Mouse (Mus musculus) erythroid progenitor cell, adult 5-6 weeks (primary cell): ENCODE measurements at regions not wholly inside any gene's neighbourhood (a gene's known extent, or its start where the extent isn't known, plus 50 kb on each side); places are given as distances from the start of the nearest gene placed in this dataset.

ENCODE experiments used
- ATAC-seq: replicated peaks from 2 replicates; pipeline ENCODE4 v1.8.0; 2016; ENCODE audit warnings: moderate number of reproducible peaks, mild to moderate bottlenecking, moderate TSS enrichment, inconsistent platforms; ENCODE audit not compliant: poor library complexity, low FRiP score, severe bottlenecking

GRCm38 (mm10) chr2:3927853-3928252 is 89.7 kb upstream of the Frmd4a start:
- ATAC-seq: no peak

DNA sequence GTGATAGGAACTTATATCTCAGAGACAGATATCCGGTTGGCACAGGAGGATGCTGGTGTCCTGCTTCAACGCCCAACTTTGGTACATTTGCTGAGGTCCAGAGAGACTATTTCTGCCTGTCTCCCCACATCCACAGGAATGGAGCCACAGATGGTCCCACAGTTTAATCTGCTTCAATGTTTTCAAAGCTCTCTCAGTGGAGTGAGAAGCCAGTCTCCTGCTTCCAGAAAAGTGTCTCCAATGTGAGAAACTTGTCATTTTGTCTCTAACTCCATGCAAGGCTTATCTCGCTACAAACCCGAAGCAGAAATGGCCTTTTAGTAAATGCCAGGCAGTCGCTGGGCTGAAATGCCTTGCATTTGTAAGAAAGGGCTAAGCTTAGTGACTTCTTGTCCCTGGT is 86.9 kb upstream of the Frmd4a start:
- no peak for ATAC-seq

GRCm38 (mm10) chr2:3940786-3941185 is 76.7 kb upstream of the Frmd4a start:
- no peak for ATAC-seq

DNA sequence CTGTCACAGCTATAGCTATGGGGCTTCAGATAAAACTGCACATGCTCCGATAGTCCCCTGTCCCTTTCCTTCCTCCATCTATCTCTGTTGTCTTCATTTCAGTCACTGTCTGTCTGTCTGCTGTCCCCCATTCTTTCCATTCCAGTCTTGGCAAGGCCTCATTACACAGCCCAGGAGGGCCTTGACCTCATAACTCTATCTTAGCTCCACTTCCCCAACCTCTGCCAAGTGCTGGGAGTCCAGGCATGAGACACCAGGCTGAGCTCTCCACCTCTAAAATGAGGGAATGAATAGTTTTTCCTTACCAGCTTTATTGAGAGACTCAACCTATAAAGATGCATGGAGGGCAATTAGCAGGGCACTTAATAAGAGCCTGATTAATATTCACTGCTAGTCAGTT is 76.0 kb upstream of the Frmd4a start:
- ATAC-seq: no peak

DNA sequence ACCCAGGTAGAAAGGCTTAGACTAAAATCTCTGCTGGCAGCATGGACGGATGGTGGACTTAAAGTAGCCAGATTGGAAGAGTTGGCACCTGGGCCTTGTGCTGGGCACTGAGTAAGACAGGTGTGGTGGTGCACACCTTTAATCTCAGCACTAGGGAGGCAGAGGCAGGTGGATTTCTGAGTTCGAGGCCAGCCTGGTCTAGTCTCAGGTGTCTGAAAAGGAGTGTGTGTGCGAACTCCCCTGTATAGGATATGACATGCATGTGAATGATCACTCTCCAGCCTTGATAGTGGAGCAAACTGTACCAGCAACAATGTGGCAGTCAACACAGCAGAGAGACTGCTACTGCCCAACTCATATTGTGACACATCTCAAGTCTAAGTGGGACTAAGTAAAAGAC is 70.1 kb upstream of the Frmd4a start:
- ATAC-seq: no peak

- ATAC-seq: no peak
Observed at GRCm38 (mm10) chr2:3948331-3948730, 69.2 kb upstream of the Frmd4a start.

- ATAC-seq: no peak
Observed at GRCm38 (mm10) chr2:3957491-3957890, 60.0 kb upstream of the Frmd4a start.

GRCm38 (mm10) chr2:3958065-3958641 is 59.4 kb upstream of the Frmd4a start:
- no peak for ATAC-seq

- ATAC-seq: no peak
Observed at GRCm38 (mm10) chr2:3958711-3959110, 58.8 kb upstream of the Frmd4a start.

DNA sequence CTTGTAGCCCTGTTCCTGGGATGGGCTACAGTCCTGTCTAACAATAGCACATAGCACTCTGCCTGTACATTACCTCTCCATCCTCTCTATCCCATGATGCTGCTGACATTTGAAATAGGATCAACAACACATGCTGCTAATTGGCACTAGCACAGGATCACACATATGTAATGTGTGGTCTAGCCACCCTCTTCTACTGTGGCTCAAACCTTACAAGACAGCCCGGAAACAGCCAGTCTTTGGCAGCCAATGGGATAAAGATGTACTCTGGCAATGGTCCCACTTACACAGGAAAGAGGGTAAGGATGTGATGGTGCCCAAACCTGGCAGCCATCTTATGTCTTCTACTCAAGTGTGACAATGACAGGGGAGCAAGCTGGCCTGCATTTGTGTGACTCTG is 58.3 kb upstream of the Frmd4a start:
- no peak for ATAC-seq

DNA sequence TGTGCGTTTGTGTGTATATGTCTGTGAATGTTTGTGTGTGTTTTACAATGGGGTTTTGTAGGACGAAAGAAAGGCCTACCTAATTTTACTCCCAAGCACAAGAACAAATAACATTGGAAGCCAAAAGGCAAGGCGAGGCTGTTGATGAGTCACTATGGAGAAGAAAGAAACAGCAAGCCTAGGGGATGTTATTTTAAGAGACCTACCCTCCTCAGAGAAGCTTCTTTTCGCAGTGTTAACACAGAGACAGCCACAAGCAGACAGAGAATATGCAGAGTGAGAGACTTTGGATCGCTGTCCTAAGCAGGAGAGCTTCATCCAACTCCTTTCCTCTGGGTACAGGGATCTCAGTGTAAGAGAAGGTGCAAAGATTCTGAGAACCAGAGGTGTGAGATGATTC is 57.3 kb upstream of the Frmd4a start:
- ATAC-seq: no peak

GRCm38 (mm10) chr2:3964351-3964750 is 53.2 kb upstream of the Frmd4a start:
- peak; percentile 100 for ATAC-seq
